Mouse (Mus musculus) brain, adult 2 months (tissue): ENCODE measurements around the gene Il9r.

Source experiments
- DNase-seq: peaks from one replicate; pipeline ENCODE4 v3.0.0; 2011; ENCODE audit warnings: low read depth, low spot score

Il9r gene

DNA sequence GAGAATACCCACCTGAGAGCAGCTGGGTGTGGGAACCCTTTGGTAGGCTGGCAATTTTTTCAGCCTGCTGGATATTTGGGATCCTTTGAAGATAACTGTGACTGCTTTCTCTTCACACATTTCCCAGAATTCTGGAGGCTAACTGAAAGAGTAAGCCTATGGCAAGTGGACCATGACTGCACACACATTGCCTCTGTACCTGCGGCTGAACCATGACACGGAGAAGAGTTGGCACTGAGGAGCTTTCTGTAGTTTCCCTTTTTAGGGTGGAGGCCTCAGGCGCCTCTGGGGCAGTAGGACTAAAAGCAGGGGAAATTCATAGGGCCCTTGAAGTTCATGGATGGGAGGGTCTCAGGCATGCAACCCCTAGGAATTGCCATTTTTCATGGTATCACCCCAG, 40.9 kb downstream of the Il9r start:
- DNase-seq, result no peak

- DNase-seq, result peak; percentile 90
These were observed 42.1 kb downstream of the Il9r start for GRCm38 (mm10) chr11:32157791-32158594.

DNA sequence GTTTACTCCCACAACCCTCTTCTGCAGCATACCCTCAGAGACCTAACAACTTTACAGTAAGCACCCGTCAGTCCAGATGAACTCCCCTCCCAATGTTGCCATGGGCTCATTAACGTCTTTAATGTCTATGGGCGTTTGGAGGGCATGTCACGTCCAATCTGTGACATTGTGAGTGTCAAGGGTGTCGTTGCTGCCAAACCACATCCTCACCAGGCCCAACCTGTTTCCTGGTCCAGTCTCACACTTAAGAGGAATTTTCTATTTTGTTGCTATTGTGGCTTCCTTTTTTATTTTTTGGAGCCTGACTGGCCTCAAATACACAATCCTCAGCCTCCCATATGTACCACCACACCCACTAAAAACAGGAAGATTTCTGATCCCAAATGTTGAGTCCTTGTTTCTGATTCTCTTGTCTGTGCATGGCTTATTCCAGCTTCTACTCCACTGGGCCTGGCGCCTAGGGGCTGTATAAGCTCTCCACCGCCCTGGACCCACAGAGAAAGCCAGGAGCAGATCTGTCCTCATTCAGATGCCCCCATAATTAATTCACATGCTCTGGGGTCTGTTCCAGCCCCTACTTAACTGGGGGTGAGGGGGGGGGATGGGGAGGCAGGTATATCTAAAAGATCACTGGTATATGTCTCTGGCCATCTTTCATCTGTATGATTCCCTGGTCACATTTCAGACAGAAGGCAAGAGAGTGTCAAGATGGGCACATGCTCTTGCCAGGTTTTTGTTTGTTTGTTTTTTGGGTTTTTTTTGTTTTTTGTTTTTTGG, 43.0 kb downstream of the Il9r start:
- DNase-seq, result no peak

DNA sequence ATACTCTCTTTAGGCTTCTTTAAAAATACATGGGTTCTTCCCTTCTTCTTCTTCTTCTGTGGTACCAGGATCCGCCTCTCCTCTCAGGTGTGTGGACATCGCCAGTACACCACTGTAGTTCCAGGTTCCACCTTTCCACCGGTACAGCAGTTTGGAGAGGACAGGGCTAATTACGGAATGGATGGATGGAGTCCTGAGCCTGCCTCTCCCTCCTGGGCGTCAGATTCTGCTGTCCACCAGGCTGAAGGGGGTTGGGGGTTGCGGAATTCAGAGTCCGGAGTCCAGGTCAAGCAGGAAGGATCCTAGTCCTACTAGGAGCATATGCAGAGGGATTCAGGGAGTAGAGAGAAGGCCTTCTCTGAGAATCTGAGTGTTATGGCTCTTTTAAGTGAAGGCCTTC, 46.9 kb downstream of the Il9r start:
- DNase-seq, result no peak

GRCm38 (mm10) chr11:32152814-32153213, 47.3 kb downstream of the Il9r start:
- peak; percentile 38 for DNase-seq

DNA sequence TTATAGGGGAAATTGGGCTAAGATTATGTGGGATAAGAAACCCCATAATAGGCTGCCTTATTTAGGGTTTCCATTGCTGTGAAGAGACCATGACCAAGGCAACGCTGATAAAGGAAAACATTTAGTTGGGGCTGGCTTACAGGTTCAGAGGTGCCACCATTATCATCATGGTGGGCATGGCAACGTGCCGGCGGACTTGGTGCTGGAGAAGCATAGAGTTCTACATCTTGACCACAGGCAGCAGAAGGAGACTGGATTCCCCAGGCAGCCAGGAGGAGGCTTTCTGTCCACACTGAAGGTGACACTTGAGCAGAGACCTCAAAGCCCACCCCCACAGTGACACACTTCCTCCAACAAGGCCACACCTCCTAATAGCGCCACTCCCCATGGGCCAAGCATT, 48.8 kb downstream of the Il9r start:
- no peak for DNase-seq

- DNase-seq, result peak; percentile 24
These were observed 50.5 kb downstream of the Il9r start for GRCm38 (mm10) chr11:32149605-32150004.

DNA sequence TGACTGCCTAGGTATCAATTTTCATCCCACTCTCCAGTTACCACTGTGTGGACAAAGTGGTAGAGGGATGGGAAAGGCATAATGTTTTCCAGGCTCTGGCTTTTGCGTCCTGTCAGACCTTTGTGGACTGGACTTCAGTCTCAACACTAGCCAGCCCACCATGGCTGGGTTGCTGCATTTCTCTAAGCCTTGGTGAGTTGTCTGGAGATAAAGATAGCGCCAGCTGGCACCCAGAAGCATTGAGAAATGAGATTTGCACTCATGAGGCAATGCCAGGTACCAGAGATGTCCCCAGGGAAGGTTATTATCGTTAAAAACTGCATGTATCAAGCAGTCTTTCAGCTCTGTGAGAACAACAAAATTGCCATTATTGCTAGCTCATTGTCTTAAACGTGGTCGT, 57.3 kb downstream of the Il9r start:
- DNase-seq, result no peak

GRCm38 (mm10) chr11:32141627-32142586, 58.2 kb downstream of the Il9r start:
- peak; percentile 58 for DNase-seq

GRCm38 (mm10) chr11:32141034-32141433, 59.0 kb downstream of the Il9r start:
- DNase-seq, result peak; percentile 81

GRCm38 (mm10) chr11:32139528-32139961, 60.5 kb downstream of the Il9r start:
- no peak for DNase-seq

GRCm38 (mm10) chr11:32138614-32138964, 61.5 kb downstream of the Il9r start:
- no peak for DNase-seq

DNA sequence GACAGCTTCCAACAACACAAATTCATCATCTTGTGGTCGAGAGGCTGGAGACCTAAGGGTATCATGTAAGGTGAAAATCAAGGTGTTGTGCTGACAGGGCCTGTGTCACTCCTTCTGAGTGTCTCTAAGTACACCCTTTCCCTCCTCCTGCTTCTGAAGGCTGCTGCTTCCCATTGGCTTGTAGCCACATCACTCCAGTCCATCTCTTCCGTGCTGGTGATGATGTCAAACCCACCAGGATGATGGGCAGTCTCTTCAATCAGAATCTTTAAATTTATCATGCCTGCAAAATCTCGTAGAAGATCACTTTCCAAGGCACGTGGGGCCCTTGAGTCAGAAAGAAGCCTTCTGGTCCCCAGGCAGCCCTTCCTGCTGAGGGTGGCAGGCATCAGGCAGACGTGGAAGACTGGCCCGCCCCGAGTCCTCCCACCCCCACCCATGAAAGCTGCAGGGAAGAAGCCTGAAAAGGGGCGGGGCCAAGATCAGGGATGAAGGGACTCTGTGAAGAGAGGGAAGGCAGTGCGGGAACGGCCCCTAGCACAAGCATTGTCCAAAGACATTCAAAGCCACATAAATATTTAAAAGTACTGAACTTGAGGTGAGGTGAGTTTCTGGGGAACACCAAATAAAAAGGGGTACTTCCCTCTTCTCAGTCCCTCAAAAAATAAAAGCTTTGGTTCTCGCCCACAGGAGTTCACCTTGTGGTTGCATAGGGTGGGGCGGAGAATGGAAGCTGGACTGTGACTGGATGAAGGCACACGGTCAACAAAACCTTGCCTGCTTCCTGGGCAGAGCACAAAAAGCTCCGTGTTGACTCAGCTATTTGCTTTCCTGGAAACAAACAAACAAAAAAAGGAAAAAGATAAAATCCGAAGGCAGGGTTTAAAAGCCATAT, 62.1 kb downstream of the Il9r start:
- no peak for DNase-seq
